Mouse (Mus musculus) liver, embryonic 13.5 days (tissue): ENCODE results near the gene Foxp1. TPM values are rescaled to one million over a fixed set of nuclear protein-coding genes. Genes with fewer than 3 reads are reported as not detected.

ENCODE experiments used
- ATAC-seq: fragments of 200-750 bp; cut with Nextera tagmentation; 2 replicates; pipeline ENCODE4 v1.8.0; 2017; ENCODE audit warnings: low read depth, mild to moderate bottlenecking, moderate number of reproducible peaks, moderate library complexity
- DNase-seq: peaks from one replicate; pipeline ENCODE4 v3.0.0; 2022
- H3K27ac ChIP-seq: fragments of 300-500 bp; sonication (generic); 2 replicates; pipeline ENCODE4 v1.5.1; 2015; ENCODE audit warnings: moderate library complexity, mild to moderate bottlenecking, inconsistent platforms
- H3K27me3 ChIP-seq: fragments of 300-500 bp; sonication (generic); 2 replicates; pipeline ENCODE4 v1.6.1; 2015; ENCODE audit warnings: mild to moderate bottlenecking, inconsistent platforms
- H3K36me3 ChIP-seq: fragments of 300-500 bp; sonication (generic); 2 replicates; pipeline ENCODE4 v1.6.1; 2015; ENCODE audit warnings: mild to moderate bottlenecking, inconsistent platforms
- H3K4me1 ChIP-seq: fragments of 300-500 bp; sonication (generic); replicated peaks from 2 replicates; pipeline ENCODE4 v1.6.1; 2015; ENCODE audit warnings: inconsistent platforms
- H3K4me2 ChIP-seq: fragments of 300-500 bp; sonication (generic); 2 replicates; pipeline ENCODE4 v1.6.1; 2015; ENCODE audit warnings: inconsistent platforms, mild to moderate bottlenecking, moderate library complexity
- H3K4me3 ChIP-seq: fragments of 300-500 bp; sonication (generic); replicated peaks from 2 replicates; pipeline ENCODE4 v1.5.1; 2015; ENCODE audit warnings: mild to moderate bottlenecking, inconsistent platforms
- H3K9ac ChIP-seq: fragments of 300-500 bp; sonication (generic); 2 replicates; pipeline ENCODE4 v1.6.1; 2015; ENCODE audit warnings: mild to moderate bottlenecking, inconsistent platforms
- H3K9me3 ChIP-seq: fragments of 300-500 bp; sonication (generic); replicated peaks from 2 replicates; pipeline ENCODE4 v1.6.1; 2016; ENCODE audit warnings: inconsistent platforms
- WGBS: fragments of 180-500 bp; shearing (Covaris S2); methylation state at CpG from one replicate; pipeline ENCODE4 v1.1.7; 2015; ENCODE audit not compliant: insufficient replicate concordance; 5-methylcytosine and 5-hydroxymethylcytosine counted together
- polyA plus RNA-seq: library from polyadenylated mRNA; unstranded; fragments of >200 nt; fragmentation: Nextera tagmentation; extraction: Ambion mirVana; gene quantifications from 2 replicates; pipeline ENCODE4 v1.2.1, GENCODE M21; 2015

Foxp1 gene
- polyA plus RNA-seq, 1 experiment from 2014 or later: 14.2 TPM

- Histone ChIP-seq H3K27ac (no peak overlapping the region), H3K4me3 (no peak overlapping the region), H3K9ac (no peak overlapping the region), H3K4me2 (no peak overlapping the region), H3K4me1 (peaks cover 34% of the 10 kb centered on the region), H3K36me3 (no peaks in the 10 kb centered on the region), H3K9me3 (no peaks in the 10 kb centered on the region), H3K27me3 (no peaks in the 10 kb centered on the region)
- DNase-seq (no peak), ATAC-seq (peak; percentile 49)
- 14% methylated on average over 4 of the region's 4 CpGs for WGBS
Measured at GRCm38 (mm10) chr6:99105979-99106378, 416.5 kb downstream of the Foxp1 start.

GRCm38 (mm10) chr6:99104446-99104845, 418.1 kb downstream of the Foxp1 start:
- no peak overlapping the region for H3K27ac ChIP-seq

GRCm38 (mm10) chr6:99103911-99104310, 418.6 kb downstream of the Foxp1 start:
- H3K4me1 ChIP-seq: peaks cover 39% of the 10 kb centered on the region
- no peak for ATAC-seq
- H3K36me3 ChIP-seq: no peaks in the 10 kb centered on the region
- 65% methylated on average over 3 of the region's 3 CpGs for WGBS
- no peak overlapping the region for H3K27ac ChIP-seq
- H3K9me3 ChIP-seq: no peaks in the 10 kb centered on the region
- H3K4me2 ChIP-seq: no peak overlapping the region
- DNase-seq: no peak
- H3K27me3 ChIP-seq: no peaks in the 10 kb centered on the region
- H3K9ac ChIP-seq: no peak overlapping the region
- no peak overlapping the region for H3K4me3 ChIP-seq

More at GRCm38 (mm10) chr6:99104446-99104845, 418.1 kb downstream of the Foxp1 start:
- Histone ChIP-seq H3K4me1 (peaks cover 39% of the 10 kb centered on the region), H3K36me3 (no peaks in the 10 kb centered on the region), H3K27me3 (no peaks in the 10 kb centered on the region), H3K9me3 (no peaks in the 10 kb centered on the region), H3K4me2 (no peak overlapping the region), H3K9ac (no peak overlapping the region), H3K4me3 (no peak overlapping the region)
- ATAC-seq: no peak
- WGBS: 86% methylated on average over 7 of the region's 7 CpGs
- DNase-seq: no peak

- Histone ChIP-seq H3K27me3 (no peaks in the 10 kb centered on the region), H3K9me3 (no peaks in the 10 kb centered on the region), H3K9ac (no peak overlapping the region), H3K27ac (peak overlapping the region; percentile 61), H3K36me3 (no peaks in the 10 kb centered on the region), H3K4me2 (0 out of 2 replicates have a peak overlapping the region, but pooled peaks have one; percentile 4), H3K4me3 (no peak overlapping the region), H3K4me1 (peaks cover 34% of the 10 kb centered on the region)
- no peak for DNase-seq
- 47% methylated on average over 6 of the region's 6 CpGs for whole genome bisulfite sequencing
- ATAC-seq: peak; percentile 74
Measured at GRCm38 (mm10) chr6:99101489-99101908, 421.0 kb downstream of the Foxp1 start.

- WGBS: 71% methylated on average over 5 of the region's 5 CpGs
- Histone ChIP-seq H3K9ac (no peak overlapping the region), H3K27ac (no peak overlapping the region), H3K4me2 (no peak overlapping the region), H3K4me1 (peaks cover 34% of the 10 kb centered on the region), H3K27me3 (no peaks in the 10 kb centered on the region), H3K36me3 (no peaks in the 10 kb centered on the region), H3K9me3 (no peaks in the 10 kb centered on the region), H3K4me3 (no peak overlapping the region)
- DNase-seq (no peak), ATAC-seq (no peak)
Measured at GRCm38 (mm10) chr6:99100331-99100730, 422.2 kb downstream of the Foxp1 start.

GRCm38 (mm10) chr6:99099781-99100180, 422.7 kb downstream of the Foxp1 start:
- Histone ChIP-seq H3K9ac (no peak overlapping the region), H3K27me3 (no peaks in the 10 kb centered on the region), H3K4me1 (peaks cover 38% of the 10 kb centered on the region), H3K36me3 (no peaks in the 10 kb centered on the region), H3K4me3 (no peak overlapping the region), H3K4me2 (no peak overlapping the region), H3K9me3 (no peaks in the 10 kb centered on the region), H3K27ac (no peak overlapping the region)
- DNase-seq: no peak
- 63% methylated on average over 4 of the region's 4 CpGs for WGBS
- ATAC-seq: no peak

- H3K4me2 ChIP-seq: no peak overlapping the region
- WGBS: 67% methylated on average over 7 of the region's 7 CpGs
Measured at GRCm38 (mm10) chr6:99097191-99097590, 425.3 kb downstream of the Foxp1 start.

GRCm38 (mm10) chr6:99096776-99097166, 425.8 kb downstream of the Foxp1 start:
- H3K4me1 ChIP-seq: peaks cover 55% of the 10 kb centered on the region
- H3K9me3 ChIP-seq: no peaks in the 10 kb centered on the region
- H3K4me3 ChIP-seq: no peak overlapping the region
- no peaks in the 10 kb centered on the region for H3K36me3 ChIP-seq
- ATAC-seq (no peak), DNase-seq (no peak)
- 0 out of 2 replicates have a peak overlapping the region, but pooled peaks have one; percentile 74 for H3K27ac ChIP-seq
- 40% methylated on average over 7 of the region's 7 CpGs for WGBS
- H3K9ac ChIP-seq: no peak overlapping the region
- peak overlapping the region; percentile 72; the same call in 1 of the 2 replicates for H3K4me2 ChIP-seq
- H3K27me3 ChIP-seq: no peaks in the 10 kb centered on the region

More at GRCm38 (mm10) chr6:99097191-99097590, 425.3 kb downstream of the Foxp1 start:
- H3K4me3 ChIP-seq: no peak overlapping the region
- ATAC-seq (no peak), DNase-seq (no peak)
- no peak overlapping the region for H3K9ac ChIP-seq
- H3K27ac ChIP-seq: no peak overlapping the region
- H3K9me3 ChIP-seq: no peaks in the 10 kb centered on the region
- H3K27me3 ChIP-seq: no peaks in the 10 kb centered on the region
- H3K36me3 ChIP-seq: no peaks in the 10 kb centered on the region
- H3K4me1 ChIP-seq: peaks cover 51% of the 10 kb centered on the region

- WGBS: 8% methylated on average over 12 of the region's 12 CpGs
- ATAC-seq (0 out of 2 replicates have a peak, but pooled peaks have one; percentile 9), DNase-seq (no peak)
- Histone ChIP-seq H3K4me3 (peak overlapping the region; percentile 54), H3K4me1 (peaks cover 55% of the 10 kb centered on the region), H3K9ac (peak overlapping the region; percentile 64), H3K36me3 (no peaks in the 10 kb centered on the region), H3K27me3 (no peaks in the 10 kb centered on the region), H3K9me3 (no peaks in the 10 kb centered on the region), H3K4me2 (peak overlapping the region; percentile 72), H3K27ac (peak overlapping the region; percentile 74)
Measured at GRCm38 (mm10) chr6:99096105-99096775, 426.3 kb downstream of the Foxp1 start.

- Histone ChIP-seq H3K9me3 (no peaks in the 10 kb centered on the region), H3K4me2 (peak overlapping the region; percentile 72), H3K36me3 (no peaks in the 10 kb centered on the region), H3K27me3 (no peaks in the 10 kb centered on the region), H3K9ac (peak overlapping the region; percentile 64), H3K27ac (peak overlapping the region; percentile 74), H3K4me1 (peaks cover 54% of the 10 kb centered on the region), H3K4me3 (peak overlapping the region; percentile 54)
- ATAC-seq (peak; percentile 79), DNase-seq (peak; percentile 23)
- WGBS: 7% methylated on average over 18 of the region's 18 CpGs
Measured at GRCm38 (mm10) chr6:99095185-99096104, 427.1 kb downstream of the Foxp1 start.

- peak overlapping the region; percentile 29; the same call in 1 of the 2 replicates for H3K27ac ChIP-seq
- DNase-seq: peak; percentile 17
- H3K4me3 ChIP-seq: peak overlapping the region; percentile 54
- peak overlapping the region; percentile 49 for H3K9ac ChIP-seq
- H3K4me1 ChIP-seq: peaks cover 55% of the 10 kb centered on the region
- 9% methylated on average over 10 of the region's 10 CpGs for WGBS
- H3K9me3 ChIP-seq: no peaks in the 10 kb centered on the region
- H3K4me2 ChIP-seq: peak overlapping the region; percentile 72
- H3K27me3 ChIP-seq: no peaks in the 10 kb centered on the region
- no peaks in the 10 kb centered on the region for H3K36me3 ChIP-seq
- peak; percentile 45; the same call in 1 of the 2 replicates for ATAC-seq
Measured at GRCm38 (mm10) chr6:99094339-99094989, 428.1 kb downstream of the Foxp1 start.
